Mouse (Mus musculus) testis, adult 2 months (tissue): ENCODE measurements around the gene Zc3h12d.

Experiments
- CTCF ChIP-seq: fragments of 200-500 bp; IDR thresholded peaks from 2 replicates; pipeline ENCODE4 v1.5.1; 2012; ENCODE audit warnings: low read depth, mild to moderate bottlenecking, inconsistent platforms, low read length, moderate library complexity; ENCODE audit not compliant: control insufficient read depth, insufficient read depth, insufficient replicate concordance
- POLR2A ChIP-seq: fragments of 200-500 bp; IDR thresholded peaks from 2 replicates; pipeline ENCODE4 v1.6.1; 2012; ENCODE audit warnings: low read depth, mild to moderate bottlenecking, inconsistent platforms, low read length, moderate library complexity; ENCODE audit not compliant: control insufficient read depth

- TF ChIP-seq POLR2A: no peak
- TF ChIP-seq CTCF: no peak
Measured at GRCm38 (mm10) chr10:7860494-7860893, 28.2 kb downstream of the Zc3h12d start.
